Mouse (Mus musculus): ENCODE measurements around the gene Mthfsd.

GRCm38 (mm10) chr8:121093496-121093895 lies 14.7 kb downstream of the Mthfsd start:
- TF ChIP-seq CTCF (IDR thresholded peaks at IDR 0.05; ENCODE audit: low read depth, low read length) (no peak), POLR2A (IDR thresholded peaks at IDR 0.05; ENCODE audit: extremely low read depth, insufficient read depth, low read length) (no peak)

Data from liver, adult 2 months (tissue).